Mouse (Mus musculus) limb, embryonic 13.5 days (tissue): ENCODE data around the gene Dock1. TPM values are rescaled to one million over a fixed set of nuclear protein-coding genes. Genes with fewer than 3 reads are reported as not detected.

Source experiments
- ATAC-seq: fragments of 200-750 bp; cut with Nextera tagmentation; 2 replicates; pipeline ENCODE4 v1.8.0; 2017; ENCODE audit warnings: low read depth, moderate number of reproducible peaks, moderate TSS enrichment; ENCODE audit not compliant: low FRiP score
- H3K27ac ChIP-seq: fragments of 300-500 bp; sonication (generic); 2 replicates; pipeline ENCODE4 v1.5.1; 2015; ENCODE audit warnings: inconsistent platforms, mild to moderate bottlenecking, moderate library complexity
- H3K27me3 ChIP-seq: fragments of 300-500 bp; sonication (generic); 2 replicates; pipeline ENCODE4 v1.6.1; 2015; ENCODE audit warnings: mild to moderate bottlenecking, inconsistent platforms
- H3K36me3 ChIP-seq: fragments of 300-500 bp; sonication (generic); 2 replicates; pipeline ENCODE4 v1.6.1; 2015; ENCODE audit warnings: inconsistent platforms, mild to moderate bottlenecking, moderate library complexity
- H3K4me1 ChIP-seq: fragments of 300-500 bp; sonication (generic); 2 replicates; pipeline ENCODE4 v1.6.1; 2015; ENCODE audit warnings: inconsistent platforms
- H3K4me2 ChIP-seq: fragments of 300-500 bp; sonication (generic); replicated peaks from 2 replicates; pipeline ENCODE4 v1.6.1; 2015; ENCODE audit warnings: inconsistent platforms, mild to moderate bottlenecking, moderate library complexity
- H3K4me3 ChIP-seq: fragments of 300-500 bp; sonication (generic); 2 replicates; pipeline ENCODE4 v1.5.1; 2015; ENCODE audit warnings: moderate library complexity, mild to moderate bottlenecking, inconsistent platforms
- H3K9ac ChIP-seq: fragments of 300-500 bp; sonication (generic); 2 replicates; pipeline ENCODE4 v1.6.1; 2015; ENCODE audit warnings: mild to moderate bottlenecking, inconsistent platforms
- H3K9me3 ChIP-seq: fragments of 300-500 bp; sonication (generic); 2 replicates; pipeline ENCODE4 v1.6.1; 2016; ENCODE audit warnings: inconsistent platforms
- WGBS: fragments of 180-500 bp; shearing (Covaris S2); methylation state at CpG from one replicate; pipeline ENCODE4 v1.1.7; 2015; 5-methylcytosine and 5-hydroxymethylcytosine counted together
- polyA plus RNA-seq: library from polyadenylated mRNA; unstranded; fragments of >200 nt; fragmentation: Nextera tagmentation; extraction: Ambion mirVana; gene quantifications from 2 replicates; pipeline ENCODE4 v1.2.1, GENCODE M21; 2015

Dock1 gene
- polyA plus RNA-seq, 1 experiment from 2014 or later: 45.1 TPM

GRCm38 (mm10) chr7:135010997-135011396 lies 340.5 kb downstream of the Dock1 start:
- no peaks in the 10 kb centered on the region for H3K36me3 ChIP-seq
- no peak for ATAC-seq

GRCm38 (mm10) chr7:135017531-135017930 lies 347.1 kb downstream of the Dock1 start:
- Histone ChIP-seq H3K27ac (0 out of 2 replicates have a peak overlapping the region, but pooled peaks have one; percentile 1), H3K9me3 (no peaks in the 10 kb centered on the region), H3K36me3 (no peaks in the 10 kb centered on the region), H3K4me1 (peaks cover 13% of the 10 kb centered on the region), H3K9ac (no peak overlapping the region), H3K27me3 (no peaks in the 10 kb centered on the region), H3K4me2 (no peak overlapping the region), H3K4me3 (no peak overlapping the region)
- no peak for ATAC-seq
- WGBS: 86% methylated on average over 1 of the region's 1 CpGs

More at GRCm38 (mm10) chr7:135010997-135011396, 340.5 kb downstream of the Dock1 start:
- Histone ChIP-seq H3K9me3 (no peaks in the 10 kb centered on the region), H3K4me2 (no peak overlapping the region), H3K27me3 (no peaks in the 10 kb centered on the region), H3K4me3 (no peak overlapping the region), H3K4me1 (no peaks in the 10 kb centered on the region), H3K9ac (no peak overlapping the region), H3K27ac (no peak overlapping the region)
- 92% methylated on average over 2 of the region's 2 CpGs for WGBS

- WGBS: 91% methylated on average over 7 of the region's 7 CpGs
- Histone ChIP-seq H3K27ac (no peak overlapping the region), H3K9ac (no peak overlapping the region), H3K4me1 (peaks cover 13% of the 10 kb centered on the region), H3K36me3 (no peaks in the 10 kb centered on the region), H3K27me3 (no peaks in the 10 kb centered on the region), H3K4me3 (no peak overlapping the region), H3K4me2 (no peak overlapping the region), H3K9me3 (no peaks in the 10 kb centered on the region)
- no peak for ATAC-seq
Measured at GRCm38 (mm10) chr7:135020762-135021161, 350.3 kb downstream of the Dock1 start.

GRCm38 (mm10) chr7:135021544-135022100 lies 351.2 kb downstream of the Dock1 start:
- ATAC-seq: no peak
- Histone ChIP-seq H3K27ac (no peak overlapping the region), H3K9ac (no peak overlapping the region), H3K4me2 (no peak overlapping the region), H3K36me3 (no peaks in the 10 kb centered on the region), H3K4me1 (peaks cover 11% of the 10 kb centered on the region), H3K27me3 (no peaks in the 10 kb centered on the region), H3K4me3 (no peak overlapping the region), H3K9me3 (no peaks in the 10 kb centered on the region)
- WGBS: 77% methylated on average over 9 of the region's 9 CpGs

- no peak overlapping the region for H3K9ac ChIP-seq
- H3K4me1 ChIP-seq: 0 out of 2 replicates have a peak, but pooled peaks cover 3% of the 10 kb centered on the region
- H3K4me2 ChIP-seq: no peak overlapping the region
- H3K9me3 ChIP-seq: no peaks in the 10 kb centered on the region
- no peak overlapping the region for H3K4me3 ChIP-seq
- H3K27me3 ChIP-seq: no peaks in the 10 kb centered on the region
- no peak overlapping the region for H3K27ac ChIP-seq
- WGBS: 90% methylated on average over 5 of the region's 5 CpGs
- H3K36me3 ChIP-seq: no peaks in the 10 kb centered on the region
- ATAC-seq: no peak
Measured at GRCm38 (mm10) chr7:135024531-135024930, 354.1 kb downstream of the Dock1 start.

GRCm38 (mm10) chr7:135028716-135029115 lies 358.3 kb downstream of the Dock1 start:
- no peak for ATAC-seq
- Histone ChIP-seq H3K9me3 (no peaks in the 10 kb centered on the region), H3K27ac (no peak overlapping the region), H3K9ac (no peak overlapping the region), H3K4me2 (no peak overlapping the region), H3K36me3 (no peaks in the 10 kb centered on the region), H3K4me3 (no peak overlapping the region), H3K4me1 (no peaks in the 10 kb centered on the region), H3K27me3 (no peaks in the 10 kb centered on the region)
- 92% methylated on average over 2 of the region's 2 CpGs for whole genome bisulfite sequencing

- Histone ChIP-seq H3K4me1 (no peaks in the 10 kb centered on the region), H3K27ac (no peak overlapping the region), H3K9me3 (no peaks in the 10 kb centered on the region), H3K4me2 (no peak overlapping the region), H3K36me3 (no peaks in the 10 kb centered on the region), H3K9ac (no peak overlapping the region), H3K27me3 (no peaks in the 10 kb centered on the region), H3K4me3 (no peak overlapping the region)
- WGBS: 80% methylated on average over 3 of the region's 3 CpGs
- ATAC-seq: no peak
Measured at GRCm38 (mm10) chr7:135029136-135029535, 358.7 kb downstream of the Dock1 start.

- no peak for ATAC-seq
- Histone ChIP-seq H3K9ac (no peak overlapping the region), H3K9me3 (no peaks in the 10 kb centered on the region), H3K27ac (no peak overlapping the region), H3K27me3 (no peaks in the 10 kb centered on the region), H3K4me1 (no peaks in the 10 kb centered on the region), H3K4me2 (no peak overlapping the region), H3K36me3 (no peaks in the 10 kb centered on the region), H3K4me3 (no peak overlapping the region)
- 52% methylated on average over 3 of the region's 3 CpGs for WGBS
Measured at GRCm38 (mm10) chr7:135031466-135031865, 361.0 kb downstream of the Dock1 start.

GRCm38 (mm10) chr7:135034811-135035210 lies 364.4 kb downstream of the Dock1 start:
- no peak for ATAC-seq
- H3K4me2 ChIP-seq: no peak overlapping the region
- no peaks in the 10 kb centered on the region for H3K9me3 ChIP-seq
- H3K4me1 ChIP-seq: no peaks in the 10 kb centered on the region
- H3K4me3 ChIP-seq: no peak overlapping the region
- no peak overlapping the region for H3K27ac ChIP-seq
- no peaks in the 10 kb centered on the region for H3K36me3 ChIP-seq
- no peak overlapping the region for H3K9ac ChIP-seq
- H3K27me3 ChIP-seq: no peaks in the 10 kb centered on the region
- 64% methylated on average over 5 of the region's 5 CpGs for WGBS

- no peak overlapping the region for H3K27ac ChIP-seq
- H3K9ac ChIP-seq: no peak overlapping the region
- H3K9me3 ChIP-seq: no peaks in the 10 kb centered on the region
- no peaks in the 10 kb centered on the region for H3K36me3 ChIP-seq
- H3K4me1 ChIP-seq: no peaks in the 10 kb centered on the region
- 17% methylated on average over 2 of the region's 2 CpGs for WGBS
- H3K4me3 ChIP-seq: no peak overlapping the region
- ATAC-seq: no peak
- no peak overlapping the region for H3K4me2 ChIP-seq
- H3K27me3 ChIP-seq: no peaks in the 10 kb centered on the region
Measured at GRCm38 (mm10) chr7:135035651-135036050, 365.2 kb downstream of the Dock1 start.

GRCm38 (mm10) chr7:135038930-135039329 lies 368.5 kb downstream of the Dock1 start:
- Histone ChIP-seq H3K27me3 (no peaks in the 10 kb centered on the region), H3K4me3 (no peak overlapping the region), H3K36me3 (no peaks in the 10 kb centered on the region), H3K4me1 (no peaks in the 10 kb centered on the region), H3K4me2 (no peak overlapping the region), H3K27ac (no peak overlapping the region), H3K9me3 (no peaks in the 10 kb centered on the region), H3K9ac (no peak overlapping the region)
- WGBS: 87% methylated on average over 1 of the region's 1 CpGs
- ATAC-seq: no peak

- ATAC-seq: no peak
- 74% methylated on average over 12 of the region's 12 CpGs for WGBS
Measured at GRCm38 (mm10) chr7:135043931-135044765, 373.7 kb downstream of the Dock1 start.

More at GRCm38 (mm10) chr7:135043931-135044765, 373.7 kb downstream of the Dock1 start:
- no peaks in the 10 kb centered on the region for H3K4me1 ChIP-seq
- H3K9me3 ChIP-seq: peaks cover 5% of the 10 kb centered on the region; the same call in 1 of the 2 replicates
- no peak overlapping the region for H3K4me3 ChIP-seq
- H3K36me3 ChIP-seq: no peaks in the 10 kb centered on the region
- no peak overlapping the region for H3K4me2 ChIP-seq
- no peaks in the 10 kb centered on the region for H3K27me3 ChIP-seq
- H3K9ac ChIP-seq: no peak overlapping the region
- no peak overlapping the region for H3K27ac ChIP-seq
